Mouse (Mus musculus) right cerebral cortex, postnatal 25 days (tissue): ENCODE results near the gene Dnajc7.
"Not testable (repeated sequence)": the region's sequence is repeated elsewhere in the genome, so short reads cannot be mapped to it uniquely, and the experiment has no call there.

ENCODE experiments used
- DNase-seq: peaks from one replicate; pipeline ENCODE4 v3.0.0; 2022

Dnajc7 gene

DNA sequence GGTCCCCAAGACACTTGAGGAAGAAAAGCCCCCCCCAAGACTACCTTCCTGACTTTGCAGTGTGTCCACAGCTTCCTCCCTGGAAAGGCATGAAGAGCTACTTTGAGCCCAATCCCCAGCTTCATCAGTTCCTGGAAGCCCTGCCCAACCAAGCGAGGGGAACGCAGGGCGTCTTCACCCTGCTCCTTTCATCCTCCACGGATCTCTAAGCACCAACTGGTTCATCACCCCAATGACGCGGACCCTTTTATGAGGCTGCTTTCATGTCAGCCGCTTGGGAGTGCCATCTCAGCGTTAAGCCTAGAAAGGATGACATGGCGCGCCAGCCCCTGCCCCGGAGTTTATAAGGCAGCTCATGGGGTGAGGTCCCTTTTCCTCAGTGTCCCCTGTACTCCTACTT lies at the start of gene Dnajc7:
Gene Dnajc7 (minus strand): TSS at position 187 of the 400 bp plus-strand sequence.
- DNase-seq = no peak

- no peak for DNase-seq
Observed at GRCm38 (mm10) chr11:100659806-100660205, 39.8 kb upstream of the Dnajc7 start.

DNA sequence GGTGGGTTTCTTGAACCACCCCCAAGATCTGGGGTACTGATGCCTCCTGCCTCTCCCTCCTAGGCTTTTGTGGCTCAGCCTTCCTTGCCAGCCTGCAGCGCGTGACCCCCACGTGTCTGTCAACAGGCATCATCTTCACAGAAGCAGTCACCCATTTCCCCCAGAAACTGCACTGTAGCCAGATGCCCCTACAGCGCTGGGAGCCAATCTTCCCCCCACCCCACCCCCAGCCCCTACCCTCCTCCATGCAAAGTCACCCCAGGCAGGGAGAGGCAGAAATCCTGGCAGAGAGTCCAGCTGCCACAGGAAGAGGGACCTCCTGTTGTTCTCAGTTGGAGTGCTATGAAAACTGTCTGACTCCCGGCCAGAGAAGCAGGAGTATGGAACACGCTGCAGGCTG lies 36.5 kb upstream of the Dnajc7 start:
- DNase-seq = no peak

DNA sequence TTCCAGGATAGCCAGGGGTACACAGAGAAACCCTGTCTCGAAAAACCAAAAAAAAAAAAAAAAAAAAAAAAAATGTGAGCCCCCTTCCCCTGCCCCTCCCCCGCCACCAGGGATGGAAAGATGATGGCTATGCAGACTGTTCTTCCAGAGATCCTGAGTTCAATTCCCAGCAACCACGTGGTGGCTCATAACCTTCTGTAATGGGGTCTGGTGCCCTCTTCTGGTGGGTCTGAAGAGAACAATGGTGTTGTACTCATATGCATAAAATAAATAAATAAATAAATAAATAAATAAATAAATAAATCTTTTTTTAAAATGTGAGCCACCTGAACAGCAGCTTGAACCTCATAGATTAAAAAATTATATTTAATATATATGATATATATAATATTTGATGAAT lies 35.6 kb upstream of the Dnajc7 start:
- DNase-seq = not testable (repeated sequence)

DNA sequence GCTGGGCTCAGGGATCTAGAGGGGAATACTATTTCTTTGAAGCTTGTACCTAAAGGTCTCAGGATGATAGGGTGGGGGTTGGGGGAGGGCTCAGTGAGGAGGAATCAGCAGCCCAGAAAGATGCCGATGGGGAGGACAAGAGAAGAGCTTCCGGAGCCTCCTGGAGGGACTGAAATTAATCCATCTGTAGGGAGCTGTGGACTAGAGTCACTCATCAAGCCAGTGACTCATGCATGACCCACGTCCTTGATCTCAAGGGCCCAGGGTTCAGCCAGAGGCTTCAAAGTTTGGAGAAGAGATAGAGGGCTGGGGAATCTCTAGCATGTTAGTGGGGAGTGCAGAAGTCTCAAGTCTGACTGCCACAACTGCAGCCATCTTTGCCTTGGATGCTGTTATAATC lies 31.8 kb upstream of the Dnajc7 start:
- DNase-seq = no peak

GRCm38 (mm10) chr11:100651205-100651604 lies 31.2 kb upstream of the Dnajc7 start:
- no peak for DNase-seq

- no peak for DNase-seq
Observed at GRCm38 (mm10) chr11:100648405-100648804, 28.4 kb upstream of the Dnajc7 start.

DNA sequence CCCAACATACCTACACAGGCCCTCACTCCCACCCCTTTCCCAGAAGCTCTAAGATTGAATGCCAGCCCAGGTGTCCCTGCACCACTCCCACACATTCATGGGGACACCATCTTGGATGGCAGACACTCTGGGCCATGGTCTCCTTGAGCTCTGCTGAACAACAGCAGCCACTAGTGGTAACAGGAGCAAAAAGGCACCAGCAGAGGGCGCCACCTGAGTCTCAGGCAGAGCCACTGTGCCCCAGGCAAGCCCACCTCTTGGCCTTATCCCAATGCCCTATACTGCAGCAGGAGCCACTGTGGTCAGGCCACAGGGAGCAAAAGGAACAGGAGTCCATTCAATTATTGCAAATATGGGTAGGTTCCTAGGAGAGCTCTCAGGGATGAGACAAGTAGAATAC lies 26.3 kb upstream of the Dnajc7 start:
- no peak for DNase-seq

DNA sequence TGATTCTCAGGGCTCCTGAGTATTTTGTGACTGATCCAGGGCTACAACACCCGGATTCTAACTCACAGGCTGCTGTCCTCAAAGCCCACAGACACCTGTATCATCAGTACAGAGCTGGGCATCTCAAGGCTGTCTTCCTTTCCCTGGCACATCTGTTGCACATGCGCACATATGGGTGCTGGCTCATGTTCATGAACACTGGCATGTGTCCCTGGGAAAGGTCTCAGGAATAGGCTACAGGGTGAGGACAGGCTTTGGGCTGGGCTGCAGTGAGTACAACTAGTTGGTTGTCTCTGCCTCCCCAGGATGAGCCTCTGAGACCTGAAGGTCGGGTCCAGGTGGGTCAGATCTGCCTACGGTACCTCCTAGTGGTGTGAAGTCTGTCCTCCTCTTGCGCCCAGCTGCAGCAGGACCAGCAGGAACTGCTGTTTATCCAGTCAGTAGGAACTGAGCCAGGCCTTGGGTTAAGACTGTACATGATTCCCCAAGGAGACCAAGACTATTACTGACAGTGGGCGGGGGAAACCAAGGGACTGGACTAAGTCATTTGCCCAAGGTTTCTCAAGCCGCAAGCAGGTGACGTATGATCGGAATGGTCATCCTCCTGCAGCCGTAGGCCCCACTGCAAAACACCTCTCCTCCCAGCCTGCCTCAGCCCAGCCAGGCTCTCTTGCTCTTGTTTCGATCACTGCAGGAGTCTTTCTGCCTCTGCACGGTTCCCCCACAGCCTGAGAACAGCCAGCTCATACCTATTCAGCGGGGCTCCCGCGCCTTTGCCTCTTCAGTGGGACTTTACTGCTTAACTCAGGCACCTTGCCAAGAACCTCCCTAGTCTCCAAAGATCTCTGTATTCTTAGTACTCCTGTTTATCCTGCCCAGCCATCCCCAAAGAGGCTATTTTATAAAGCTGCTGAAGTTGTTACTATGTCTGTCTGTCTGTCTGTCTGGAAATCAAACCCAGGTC lies 23.9 kb upstream of the Dnajc7 start:
- DNase-seq = no peak

DNA sequence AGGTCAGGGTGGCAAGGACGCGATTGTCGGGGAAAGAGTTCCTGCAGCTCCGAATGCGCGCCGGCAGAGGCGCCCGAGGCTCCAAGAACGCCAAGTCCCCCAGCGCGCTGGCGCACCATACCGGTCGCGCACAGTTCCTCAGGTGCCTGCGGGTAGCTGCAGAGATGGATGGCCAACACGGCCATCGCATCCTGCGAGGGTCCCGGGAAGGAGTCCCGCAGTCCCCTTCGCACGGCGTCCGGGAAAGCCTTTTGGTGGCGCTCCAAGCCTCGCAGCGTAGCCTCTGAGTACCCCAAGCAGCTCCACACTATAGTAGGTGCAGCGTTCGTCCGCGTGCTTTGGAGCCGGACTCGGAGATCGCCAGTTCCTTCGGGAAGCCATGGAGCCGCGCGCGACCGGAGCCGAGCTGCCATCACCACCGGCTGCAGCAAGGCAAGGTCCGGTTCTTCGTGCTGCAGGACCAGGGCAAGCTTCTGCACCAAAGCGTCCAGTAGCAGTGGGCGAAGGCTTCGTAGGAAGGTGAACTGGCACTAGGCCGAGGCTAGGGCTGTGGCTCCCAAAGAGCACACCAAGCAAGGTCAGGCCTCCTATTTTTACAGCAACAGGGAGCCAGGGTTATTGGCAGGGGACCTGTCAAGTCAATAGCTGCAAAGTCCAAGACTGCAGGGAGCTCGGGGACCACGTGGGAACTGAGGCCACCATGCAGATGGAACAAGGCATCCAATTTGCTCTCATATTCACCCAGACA lies 20.4 kb upstream of the Dnajc7 start:
- DNase-seq = peak; percentile 68

DNA sequence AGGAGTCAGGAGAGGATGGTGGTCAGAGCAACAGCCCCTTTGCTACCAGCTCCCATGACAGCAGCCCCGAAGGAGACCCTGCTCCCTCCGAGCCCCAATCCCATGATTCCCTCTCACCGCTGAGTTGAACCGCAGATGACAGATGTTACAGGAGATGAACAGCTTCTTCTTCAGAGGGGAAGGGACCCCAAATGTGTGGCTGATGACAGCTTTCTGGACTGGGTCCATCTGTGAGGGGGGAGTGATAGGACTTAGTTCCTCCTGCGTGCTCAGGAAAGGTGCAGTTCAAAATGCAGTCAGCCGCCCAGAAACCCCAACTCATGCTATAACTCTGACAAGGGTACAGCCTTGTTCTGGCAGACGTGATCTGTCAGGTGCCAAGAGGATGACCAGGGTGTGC lies 14.6 kb upstream of the Dnajc7 start:
- DNase-seq = no peak

GRCm38 (mm10) chr11:100628862-100629352 lies 8.9 kb upstream of the Dnajc7 start:
- no peak for DNase-seq

- DNase-seq = no peak
Observed at GRCm38 (mm10) chr11:100628056-100628455, 8.1 kb upstream of the Dnajc7 start.

GRCm38 (mm10) chr11:100626701-100627195 lies 6.8 kb upstream of the Dnajc7 start:
- peak; percentile 64 for DNase-seq

DNA sequence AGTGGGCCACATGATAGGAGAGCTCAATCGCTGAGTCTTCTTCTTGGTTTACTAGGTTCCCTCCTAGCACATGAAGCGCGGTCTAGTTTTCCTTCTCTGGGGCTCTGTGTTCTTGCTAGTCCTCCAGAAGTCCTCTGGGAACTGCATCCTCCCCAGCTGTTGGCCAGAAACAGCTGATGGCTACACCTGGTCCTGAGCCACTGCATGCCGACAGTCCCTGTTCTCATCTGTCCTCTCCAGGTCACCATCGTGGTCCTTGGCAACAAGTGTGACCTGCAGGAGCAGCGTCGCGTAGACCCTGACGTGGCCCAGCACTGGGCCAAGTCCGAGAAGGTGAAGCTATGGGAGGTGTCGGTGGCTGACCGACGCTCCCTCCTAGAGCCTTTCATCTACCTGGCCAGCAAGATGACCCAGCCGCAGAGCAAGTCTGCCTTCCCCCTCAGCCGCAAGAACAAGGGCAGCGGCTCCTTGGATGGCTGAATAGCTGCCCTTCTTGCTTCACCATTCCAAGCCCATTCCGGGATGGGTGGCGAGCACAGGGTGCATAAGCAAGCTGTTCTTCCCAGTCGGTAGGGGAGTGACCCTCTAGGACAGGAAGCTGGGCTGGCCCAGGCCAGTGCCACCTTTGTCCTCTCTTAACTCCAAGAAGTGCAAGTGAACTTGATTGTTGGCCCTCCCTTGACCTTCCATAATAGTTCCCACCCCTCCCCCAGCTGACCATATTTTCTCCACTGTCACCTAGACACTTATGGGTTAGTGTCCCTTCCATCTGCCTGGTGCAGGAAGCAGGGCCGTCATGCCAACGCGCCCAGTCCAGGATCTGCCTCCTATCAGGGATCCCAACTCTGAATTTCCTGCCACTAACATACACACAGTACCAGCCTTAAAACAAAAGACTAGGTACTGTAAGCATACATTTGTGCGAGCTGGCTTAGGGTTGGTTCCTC lies 6.1 kb upstream of the Dnajc7 start:
- no peak for DNase-seq

GRCm38 (mm10) chr11:100623867-100624266 lies 3.9 kb upstream of the Dnajc7 start:
- no peak for DNase-seq

- DNase-seq = peak; percentile 95
Observed at GRCm38 (mm10) chr11:100622714-100623113, 2.7 kb upstream of the Dnajc7 start.

DNA sequence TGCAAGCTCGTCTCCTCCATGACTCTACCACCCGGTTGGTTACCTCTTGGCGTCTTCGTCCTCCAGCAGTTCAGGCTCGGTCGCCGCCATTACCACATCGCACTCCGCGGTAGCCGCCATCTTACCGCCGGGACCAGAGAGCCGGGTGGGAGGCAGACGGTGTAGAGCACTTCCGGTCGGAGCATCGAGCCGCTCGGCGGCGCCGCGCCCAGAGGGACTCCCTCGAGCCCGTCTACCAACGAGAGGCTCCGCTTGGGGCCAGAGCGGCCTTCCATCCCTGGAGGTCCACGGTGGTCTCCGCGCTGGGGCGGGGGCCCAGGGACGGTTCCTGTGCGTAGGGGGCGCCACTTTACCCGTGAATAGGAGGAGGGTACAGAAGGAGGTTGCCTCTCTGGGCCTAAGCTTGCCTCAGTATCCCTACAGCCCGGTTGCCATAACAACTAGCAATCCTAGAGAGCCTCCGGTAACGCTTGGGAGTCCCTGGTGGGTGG lies 438 bp downstream of the Dnajc7 start:
- peak; percentile 97 for DNase-seq

DNA sequence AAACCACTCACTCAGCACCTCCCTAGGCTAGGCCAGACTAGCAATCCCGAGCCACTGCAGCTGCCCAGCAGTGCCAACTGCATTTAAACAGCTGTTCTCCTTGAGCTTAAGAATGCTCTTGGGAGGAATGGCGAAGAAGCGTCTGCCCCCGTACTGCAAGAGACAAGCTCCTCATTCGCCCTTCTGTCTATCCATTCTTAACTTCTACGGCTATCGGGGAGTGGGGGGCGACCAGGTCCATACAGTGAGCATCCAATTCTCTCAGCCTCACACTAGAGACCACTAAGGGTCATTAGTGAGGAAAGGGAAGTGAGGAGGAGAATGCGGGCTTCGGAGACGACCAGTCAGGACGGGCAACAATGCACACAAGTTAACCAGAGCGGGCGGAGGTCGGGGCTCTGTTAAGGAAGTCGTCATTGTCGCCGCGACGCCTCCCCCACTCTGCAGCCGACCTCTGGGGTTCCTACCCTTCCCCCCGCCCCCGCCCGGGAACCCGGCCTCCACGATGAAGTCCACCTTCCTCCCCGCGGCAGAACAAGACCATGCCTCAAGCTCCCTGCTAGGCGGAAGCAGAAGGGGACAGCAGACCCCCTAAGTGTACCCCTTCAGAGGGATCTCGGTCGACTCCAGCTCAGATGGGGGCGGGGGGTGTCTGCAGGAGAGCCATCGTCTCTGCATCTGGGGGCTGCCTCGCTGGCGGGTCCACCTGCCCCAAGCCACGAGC lies 1.0 kb downstream of the Dnajc7 start, which contains the start of gene Nkiras2:
Gene Nkiras2 (plus strand): TSS at position 484 of the 724 bp plus-strand sequence.
- DNase-seq = peak; percentile 35

DNA sequence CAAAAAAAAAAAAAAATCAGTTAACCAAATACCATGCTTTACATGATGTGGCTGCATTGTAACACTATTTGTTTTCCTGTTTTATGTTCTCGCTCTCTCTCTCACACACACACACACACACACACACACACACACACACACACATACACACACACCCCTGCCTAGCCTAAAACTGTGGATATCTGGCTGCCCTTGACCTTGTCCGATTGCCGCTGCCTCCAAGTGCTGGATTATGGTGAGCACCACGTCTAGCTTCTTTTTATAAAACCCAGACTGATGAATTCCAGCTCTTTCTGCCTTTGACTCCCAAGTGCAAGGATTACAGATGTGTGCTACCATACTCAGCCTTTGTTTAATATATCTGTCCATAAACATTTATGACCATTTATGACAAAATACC lies 2.5 kb downstream of the Dnajc7 start:
- DNase-seq = no peak

- DNase-seq = not testable (repeated sequence)
Observed at GRCm38 (mm10) chr11:100616836-100617235, 3.1 kb downstream of the Dnajc7 start.
